Mouse (Mus musculus) layer of hippocampus, postnatal 14 days (tissue): Measurements from ENCODE around the gene Mef2b. TPM values are rescaled to one million over a fixed set of nuclear protein-coding genes. Genes with fewer than 3 reads are reported as not detected.
"Not testable (repeated sequence)": the region's sequence is repeated elsewhere in the genome, so short reads cannot be mapped to it uniquely, and the experiment has no call there.

ENCODE experiments used
- DNase-seq, 2 experiments: peaks; one replicate each; pipeline ENCODE4 v3.0.0; 2021 to 2022; ENCODE audit warnings: low spot score in 2 of 2, mixed read lengths in 1 of 2
- microRNA-seq, 2 experiments: library from miRNA; unstranded; fragments of <30 nt; microRNA quantifications; one replicate each; pipeline ENCODE4 v1.2.0; 2021
- total RNA-seq, 2 experiments: library from RNA; stranded (reverse); gene quantifications; 2 replicates each; pipeline ENCODE4 v1.2.3; 2021

Gene Mef2b
- total RNA-seq, 2 experiments from 2014 or later = 0.29 to 0.41 TPM

DNA sequence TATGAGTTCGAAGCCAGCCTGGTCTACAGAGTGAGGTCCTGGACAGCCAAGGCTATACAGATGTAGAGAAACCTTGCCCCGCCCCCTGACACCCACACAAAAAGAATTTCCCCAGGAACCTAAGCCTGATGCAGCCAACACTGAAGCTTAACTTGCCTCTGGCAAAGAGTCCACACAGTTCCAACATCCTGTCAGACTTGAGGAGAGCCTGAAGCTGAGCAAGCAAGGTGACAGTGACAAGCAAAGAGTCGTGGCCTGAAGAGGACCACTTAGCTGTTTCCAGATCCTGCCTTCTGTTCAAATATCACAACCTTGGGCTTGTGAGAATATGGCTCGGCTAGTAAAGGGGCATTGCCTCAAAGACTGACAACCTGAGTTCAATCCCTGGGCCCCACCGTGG, 75.6 kb downstream of the Mef2b start:
- no peak for DNase-seq

DNA sequence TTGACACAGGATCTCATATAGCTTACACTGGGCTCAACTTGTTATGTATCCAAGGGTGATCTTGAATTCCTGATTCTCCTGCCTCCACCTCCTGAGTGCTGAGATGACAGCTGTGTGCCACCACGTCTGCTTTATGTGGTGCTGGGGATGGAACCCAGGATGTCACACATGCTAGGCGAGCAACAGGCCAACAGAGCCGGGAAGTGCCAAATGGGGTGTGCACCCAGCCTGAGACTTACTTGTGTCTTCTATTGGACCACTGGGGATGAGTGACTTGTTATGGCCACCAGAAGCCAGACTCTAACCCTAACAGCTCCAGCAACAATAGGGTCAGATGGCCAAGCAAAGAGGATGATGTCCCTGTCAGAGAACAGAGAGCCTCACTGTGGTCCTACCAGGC, 76.7 kb downstream of the Mef2b start:
- DNase-seq = not testable (repeated sequence)

DNA sequence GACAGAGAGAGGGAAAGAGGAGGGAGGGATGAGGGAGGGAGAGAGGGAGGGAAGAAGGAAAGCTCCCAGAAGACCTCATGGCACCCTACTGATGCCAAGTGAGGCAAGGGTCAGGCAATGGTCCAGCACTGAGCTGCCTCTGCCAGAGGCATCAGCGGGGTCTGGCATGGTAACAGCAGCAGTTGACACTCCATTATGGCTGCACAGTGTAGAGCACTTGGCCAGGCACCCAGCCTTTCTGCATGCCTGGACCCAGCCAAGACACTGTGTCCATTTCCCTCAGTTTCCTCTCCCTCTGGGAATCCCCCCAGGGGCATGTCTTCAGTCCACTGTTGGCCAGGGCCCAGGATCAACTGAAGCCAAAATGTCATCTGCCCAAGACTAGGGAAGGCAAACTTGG, 77.1 kb downstream of the Mef2b start:
- peak; percentile 80 to 91 for DNase-seq

Small RNAs within 50 kb of the gene (microRNA-seq; reads per million reads assigned to microRNA genes)
- gene Mir7066 = 16.5 to 18.7 reads per million in 2 experiments

Other genes with a start within 250 kb of the Mef2b start
- under 1 TPM; 0.25 to 0.48 TPM for gene Tssk6, start 237.5 kb upstream of the Mef2b start, total RNA-seq
- 100 to 1,000 TPM; 152 to 159 TPM for gene Ndufa13, start 237.2 kb upstream of the Mef2b start, total RNA-seq
- 10 to 100 TPM; 19.8 to 24.6 TPM for gene Yjefn3, start 237.0 kb upstream of the Mef2b start, total RNA-seq
- 10 to 100 TPM; 30.7 to 38.7 TPM for gene Gatad2a, start 143.3 kb upstream of the Mef2b start, total RNA-seq
- 10 to 100 TPM; 81.4 to 85.3 TPM for gene Mau2, start 97.0 kb upstream of the Mef2b start, total RNA-seq
- gene Sugp1, start 96.9 kb upstream of the Mef2b start, total RNA-seq = 10 to 100 TPM; 50.5 to 57.3 TPM
- 1 to 10 TPM; 1.9 to 3.1 TPM for gene Tm6sf2, start 66.8 kb upstream of the Mef2b start, total RNA-seq
- 10 to 100 TPM; 29.7 to 35.4 TPM for gene Hapln4, start 56.3 kb upstream of the Mef2b start, total RNA-seq
- 100 to 1,000 TPM; 371 to 387 TPM for gene Ncan, start 18.8 kb upstream of the Mef2b start, total RNA-seq
- gene Nr2c2ap, start 8.4 kb upstream of the Mef2b start, total RNA-seq = 10 to 100 TPM; 26.9 to 31.2 TPM
- gene Rfxank, start 557 bp upstream of the Mef2b start, total RNA-seq = 10 to 100 TPM in 1 of 2 experiments, 1 to 10 TPM in 1; 9.9 to 12.6 TPM
- gene Borcs8, start 212 bp upstream of the Mef2b start, total RNA-seq = 10 to 100 TPM; 42.0 to 44.1 TPM
- gene Tmem161a, start 32.6 kb downstream of the Mef2b start, total RNA-seq = 10 to 100 TPM; 46.1 to 49.4 TPM
- 10 to 100 TPM; 34.0 to 36.2 TPM for gene Slc25a42, start 72.6 kb downstream of the Mef2b start, total RNA-seq
- gene Sugp2, start 94.5 kb downstream of the Mef2b start, total RNA-seq = 100 to 1,000 TPM; 124 TPM
- 10 to 100 TPM; 60.1 to 67.4 TPM for gene Armc6, start 94.8 kb downstream of the Mef2b start, total RNA-seq
- 10 to 100 TPM; 75.5 to 84.3 TPM for gene Homer3, start 143.1 kb downstream of the Mef2b start, total RNA-seq
- gene Ddx49, start 162.8 kb downstream of the Mef2b start, total RNA-seq = 10 to 100 TPM; 41.4 to 53.6 TPM
- 100 to 1,000 TPM; 134 to 148 TPM for gene Cope, start 162.8 kb downstream of the Mef2b start, total RNA-seq
- 100 to 1,000 TPM; 107 to 119 TPM for gene Cers1, start 176.1 kb downstream of the Mef2b start, total RNA-seq
- 10 to 100 TPM; 11.2 to 22.7 TPM for gene Gdf1, start 190.1 kb downstream of the Mef2b start, total RNA-seq
- 10 to 100 TPM; 50.3 to 54.9 TPM for gene Upf1, start 213.6 kb downstream of the Mef2b start, total RNA-seq
- gene Comp, start 233.8 kb downstream of the Mef2b start, total RNA-seq = under 1 TPM; 0.21 to 0.30 TPM